Mouse (Mus musculus) heart, postnatal 10 days (tissue): ENCODE data around the gene Psmb7. TPM values are rescaled to one million over a fixed set of nuclear protein-coding genes. Genes with fewer than 3 reads are reported as not detected.

ENCODE experiments used
- DNase-seq, 2 experiments: peaks; one replicate each; pipeline ENCODE4 v3.0.0; 2021
- intact Hi-C: fragments of 180-260 bp; cut with DNase I; formaldehyde crosslinking; loops from one replicate; pipeline ENCODE4 v1.15.1; 2025
- total RNA-seq, 2 experiments: library from RNA; stranded (reverse); gene quantifications; 2 replicates each; pipeline ENCODE4 v1.2.3; 2021

Psmb7 gene
- total RNA-seq: 100 to 1,000 TPM; 253 to 257 TPM

- intact Hi-C loops: loop anchor here (2.0 kb wide), 1 partner anchor 15 kb away; no protein-coding TSS in a partner anchor
Observed at GRCm38 (mm10) chr2:38643625-38644427, at the start of gene Psmb7. TSS of gene Psmb7 (minus strand) at chr2:38644087.

GRCm38 (mm10) chr2:38691542-38691941 is 47.7 kb upstream of the Psmb7 start:
- intact Hi-C loops: no loop called here
- DNase-seq: peak in 1 of 2 experiments; percentile 48

More at GRCm38 (mm10) chr2:38643625-38644427, at the start of gene Psmb7:
- DNase-seq: peak; percentile 91 to 93

GRCm38 (mm10) chr2:38689881-38690280 is 46.0 kb upstream of the Psmb7 start:
- intact Hi-C loops: no loop called here

GRCm38 (mm10) chr2:38688791-38689520 is 45.1 kb upstream of the Psmb7 start:
- DNase-seq: peak; percentile 22 to 31
- intact Hi-C loops: no loop called here

More at GRCm38 (mm10) chr2:38689881-38690280, 46.0 kb upstream of the Psmb7 start:
- no peak for DNase-seq

- DNase-seq: no peak
- intact Hi-C loops: no loop called here
Observed at GRCm38 (mm10) chr2:38685746-38686145, 41.9 kb upstream of the Psmb7 start.

GRCm38 (mm10) chr2:38683083-38683482 is 39.2 kb upstream of the Psmb7 start:
- intact Hi-C loops: no loop called here
- no peak for DNase-seq

GRCm38 (mm10) chr2:38682209-38682608 is 38.3 kb upstream of the Psmb7 start:
- intact Hi-C loops: no loop called here
- no peak for DNase-seq

- no peak for DNase-seq
- intact Hi-C loops: no loop called here
Observed at GRCm38 (mm10) chr2:38678947-38679346, 35.1 kb upstream of the Psmb7 start.

- intact Hi-C loops: no loop called here
- no peak for DNase-seq
Observed at GRCm38 (mm10) chr2:38675366-38675969, 31.6 kb upstream of the Psmb7 start.

- no peak for DNase-seq
- intact Hi-C loops: no loop called here
Observed at GRCm38 (mm10) chr2:38672496-38672895, 28.6 kb upstream of the Psmb7 start.

GRCm38 (mm10) chr2:38668802-38669580 is 25.1 kb upstream of the Psmb7 start:
- DNase-seq: no peak
- intact Hi-C loops: no loop called here

GRCm38 (mm10) chr2:38661398-38661797 is 17.5 kb upstream of the Psmb7 start:
- intact Hi-C loops: loop anchor here (1.0 kb wide), 1 partner anchor 78 kb away; no protein-coding TSS in a partner anchor

GRCm38 (mm10) chr2:38658338-38658836 is 14.5 kb upstream of the Psmb7 start:
- intact Hi-C loops: loop anchor here (1.0 to 10.0 kb wide), 4 partner anchors 14 to 844 kb away; partner anchors contain the start of gene Psmb7
- DNase-seq: peak; percentile 84 to 87

More at GRCm38 (mm10) chr2:38661398-38661797, 17.5 kb upstream of the Psmb7 start:
- peak in 1 of 2 experiments; percentile 34 for DNase-seq

- no peak for DNase-seq
- intact Hi-C loops: loop anchor here (10.0 kb wide), 1 partner anchor 839 kb away; no protein-coding TSS in a partner anchor
Observed at GRCm38 (mm10) chr2:38653694-38654093, 9.8 kb upstream of the Psmb7 start.

GRCm38 (mm10) chr2:38653293-38653619 is 9.4 kb upstream of the Psmb7 start:
- no peak for DNase-seq
- intact Hi-C loops: loop anchor here (10.0 kb wide), 1 partner anchor 838 kb away; no protein-coding TSS in a partner anchor

GRCm38 (mm10) chr2:38652565-38653292 is 8.8 kb upstream of the Psmb7 start:
- peak; percentile 20 to 30 for DNase-seq
- intact Hi-C loops: loop anchor here (10.0 kb wide), 1 partner anchor 838 kb away; no protein-coding TSS in a partner anchor

- intact Hi-C loops: loop anchor here (10.0 kb wide), 1 partner anchor 837 kb away; no protein-coding TSS in a partner anchor
- no peak for DNase-seq
Observed at GRCm38 (mm10) chr2:38652098-38652497, 8.2 kb upstream of the Psmb7 start.

- DNase-seq: no peak
- intact Hi-C loops: loop anchor here (10.0 kb wide), 1 partner anchor 836 kb away; no protein-coding TSS in a partner anchor
Observed at GRCm38 (mm10) chr2:38650340-38650739, 6.5 kb upstream of the Psmb7 start.

- no peak for DNase-seq
- intact Hi-C loops: loop anchor here (2.0 to 5.0 kb wide), 2 partner anchors 91 to 215 kb away; no protein-coding TSS in a partner anchor
Observed at GRCm38 (mm10) chr2:38647661-38648060, 3.8 kb upstream of the Psmb7 start.
